Mouse (Mus musculus): ENCODE results near the gene Ldlrap1.
A peak's percentile ranks its signal among the peaks of the same experiment; 100 is the strongest.
"Not testable (repeated sequence)": the region's sequence is repeated elsewhere in the genome, so short reads cannot be mapped to it uniquely, and the experiment has no call there.

Ldlrap1 gene

DNA sequence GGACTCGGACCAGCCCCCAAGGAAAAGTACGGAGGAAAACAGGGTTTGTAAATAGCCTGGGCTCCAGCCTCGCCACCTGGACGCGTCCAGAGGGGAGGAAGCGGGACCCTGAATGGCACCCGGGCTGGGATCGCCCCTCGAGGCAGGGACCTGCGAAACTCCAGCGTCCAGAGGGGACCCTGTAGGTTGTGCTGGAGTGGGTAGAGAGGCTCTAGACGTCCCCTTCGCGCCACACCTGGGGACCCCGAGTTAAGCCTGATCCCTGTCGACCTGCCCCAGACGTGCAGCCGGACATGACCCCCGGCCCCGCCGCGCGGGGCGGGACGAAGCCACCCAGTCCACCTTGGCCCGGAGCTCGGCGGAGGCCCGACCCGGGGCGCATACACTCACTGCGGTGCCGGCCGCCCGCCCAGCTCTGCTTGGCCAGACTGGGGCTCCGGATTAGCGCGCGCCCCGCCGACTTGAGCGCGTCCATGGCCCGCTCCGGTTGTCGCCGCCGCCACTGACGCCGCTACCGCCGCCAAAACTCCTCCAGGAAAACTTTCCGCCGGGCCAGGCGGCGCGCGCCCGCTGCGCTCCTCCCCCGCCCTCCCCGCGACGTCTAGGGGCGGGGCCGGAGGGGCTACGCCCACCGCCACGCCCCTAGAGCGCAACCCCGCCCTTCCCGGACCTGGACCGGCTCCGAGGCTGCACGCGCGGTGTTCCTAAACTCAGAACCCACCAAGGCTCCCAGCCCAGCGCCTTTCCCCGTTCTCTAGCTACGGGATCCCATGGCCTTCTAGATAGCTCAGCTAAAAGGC is at the start of gene Ldlrap1:
TSS of gene Ldlrap1 (minus strand) at position 599 of the 800 bp plus-strand sequence.
- no peak for DNase-seq (ENCODE audit: extremely low read depth, low read depth, low spot score)

DNA sequence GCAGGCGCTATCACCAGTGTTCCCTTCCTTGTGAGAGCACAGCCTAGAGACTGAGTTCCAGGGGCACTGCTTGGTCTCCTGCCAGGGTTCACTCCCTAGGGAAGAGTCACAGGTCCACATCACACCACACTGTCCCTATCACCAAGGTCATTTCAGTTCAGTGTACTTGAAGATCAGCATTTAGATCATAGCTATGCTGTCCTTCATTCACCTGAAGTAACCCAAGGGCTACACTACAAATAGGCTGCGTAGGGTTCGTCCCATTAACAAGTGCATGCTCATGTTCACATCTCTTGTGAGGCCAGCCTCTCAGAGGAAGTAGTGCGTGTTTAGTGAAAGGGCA is 46.4 kb upstream of the Ldlrap1 start:
- no peak for DNase-seq (ENCODE audit: extremely low read depth, low read depth, low spot score)

DNA sequence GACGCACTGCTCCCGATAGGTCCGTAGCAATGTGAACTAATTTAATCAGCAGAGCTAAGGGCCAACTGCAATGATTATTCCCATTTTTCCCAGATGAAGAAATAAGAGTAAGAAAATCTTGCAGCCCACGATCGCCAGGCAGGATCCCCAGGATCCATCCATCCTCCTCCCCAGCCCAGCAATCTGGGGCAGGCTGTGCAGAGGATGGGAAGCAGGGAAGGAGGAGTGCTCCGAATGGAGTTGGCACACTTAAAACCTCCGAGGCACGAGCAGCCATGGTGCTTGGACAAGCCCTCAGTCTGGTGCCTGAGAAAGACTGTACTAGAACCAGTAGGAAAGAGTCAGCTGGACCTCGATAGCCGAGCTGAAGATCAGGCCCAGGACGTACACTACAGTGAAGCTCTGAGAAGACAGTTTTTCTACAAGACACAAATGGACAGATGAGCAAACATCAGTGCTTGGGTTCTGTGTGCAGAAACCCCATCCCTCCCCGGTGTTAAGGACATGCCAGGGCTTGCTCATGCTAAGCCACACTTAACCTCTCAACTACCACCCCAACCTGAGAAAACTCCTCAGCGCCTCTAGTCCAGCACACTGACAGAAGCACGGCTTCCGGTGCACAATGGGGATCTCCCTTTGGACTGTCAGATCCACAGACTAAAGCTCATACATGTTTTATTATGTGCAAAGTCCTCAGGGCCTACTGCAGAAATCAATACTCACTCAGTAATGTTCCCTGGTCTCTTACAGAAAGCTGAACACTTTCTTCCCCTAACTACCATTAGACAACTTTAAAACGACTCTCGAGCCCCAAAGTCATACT is 45.8 kb upstream of the Ldlrap1 start:
- no peak for DNase-seq (ENCODE audit: extremely low read depth, low read depth, low spot score)

DNA sequence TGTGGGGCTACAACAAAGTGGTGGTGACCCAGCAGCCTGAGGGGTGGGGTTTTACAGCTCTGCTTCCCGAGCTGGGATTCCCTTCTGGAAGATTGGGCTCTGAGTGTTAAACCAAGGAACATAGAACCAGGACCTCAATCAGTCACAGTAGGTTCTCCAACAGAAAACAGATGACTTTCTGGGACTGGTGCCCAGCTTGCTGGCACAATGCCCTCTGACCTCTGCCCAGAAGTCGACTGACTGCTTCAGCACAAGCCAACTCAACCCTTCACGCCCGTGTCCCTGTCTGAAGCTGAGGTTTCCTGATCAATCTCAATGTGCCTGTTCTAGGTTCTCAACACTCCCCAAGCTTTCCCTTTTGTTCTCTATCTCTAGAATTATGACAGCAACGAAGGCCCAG is 36.9 kb upstream of the Ldlrap1 start:
- peak; percentile 19 for DNase-seq (ENCODE audit: extremely low read depth, low read depth, low spot score)

DNA sequence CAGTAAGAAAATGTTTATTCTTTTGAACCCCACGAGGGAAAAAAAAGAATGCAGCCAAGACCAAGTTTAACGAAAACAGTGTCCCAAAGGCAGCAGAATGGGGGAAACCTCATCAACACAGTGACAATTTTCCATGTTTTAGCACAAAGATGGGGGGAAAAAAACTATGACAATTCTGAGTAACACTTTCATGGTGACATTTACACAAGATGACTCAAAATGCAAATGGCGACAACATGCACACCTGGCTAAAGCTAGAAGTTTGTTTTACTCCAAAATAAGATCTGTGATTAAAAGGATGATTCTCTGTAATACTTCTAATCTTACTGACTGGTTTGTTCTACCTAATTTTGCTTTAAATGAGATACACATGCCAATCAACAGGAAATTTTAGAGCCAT is 34.9 kb upstream of the Ldlrap1 start:
- no peak for DNase-seq (ENCODE audit: extremely low read depth, low read depth, low spot score)

DNA sequence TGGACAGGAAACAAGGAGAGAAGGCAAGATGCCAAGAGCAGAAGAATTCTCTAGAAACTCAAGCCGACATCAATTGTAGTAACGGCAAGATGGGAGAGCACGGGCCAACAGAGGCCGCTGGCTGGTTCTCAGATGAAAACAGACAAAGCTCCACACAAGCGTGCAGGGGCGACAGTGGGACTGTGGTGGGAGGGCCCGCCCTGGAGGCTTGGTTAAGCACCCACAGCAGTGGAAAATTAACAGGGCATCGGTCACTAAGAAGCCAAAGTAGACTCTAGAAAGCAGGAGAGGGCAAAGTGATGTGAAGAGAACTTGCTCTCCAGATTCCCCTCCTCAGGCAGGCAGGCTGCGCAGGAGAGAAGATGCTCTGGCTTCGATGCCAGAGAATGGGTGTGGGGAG is 34.3 kb upstream of the Ldlrap1 start:
- DNase-seq (ENCODE audit: extremely low read depth, low read depth, low spot score) = no peak

DNA sequence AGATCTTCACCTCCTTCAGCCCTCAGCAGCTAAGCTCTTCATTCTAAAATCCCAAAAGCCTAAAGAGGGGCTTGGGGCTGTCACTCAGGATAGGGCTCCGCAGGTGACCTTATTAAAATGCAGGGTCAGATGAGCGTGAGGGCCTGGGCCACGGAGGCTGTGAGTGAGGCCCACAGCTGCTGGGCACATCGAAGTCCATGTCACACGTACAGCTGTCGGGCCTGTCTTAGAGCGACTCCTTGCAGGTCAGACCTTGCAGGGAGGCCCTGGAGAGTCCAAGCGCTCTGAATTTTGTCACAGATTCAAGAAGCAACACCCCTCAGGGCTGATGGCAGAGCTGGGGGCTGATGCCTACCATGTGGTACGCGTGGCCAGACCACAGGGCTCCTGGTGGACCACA is 32.9 kb upstream of the Ldlrap1 start:
- no peak for DNase-seq (ENCODE audit: extremely low read depth, low read depth, low spot score)

DNA sequence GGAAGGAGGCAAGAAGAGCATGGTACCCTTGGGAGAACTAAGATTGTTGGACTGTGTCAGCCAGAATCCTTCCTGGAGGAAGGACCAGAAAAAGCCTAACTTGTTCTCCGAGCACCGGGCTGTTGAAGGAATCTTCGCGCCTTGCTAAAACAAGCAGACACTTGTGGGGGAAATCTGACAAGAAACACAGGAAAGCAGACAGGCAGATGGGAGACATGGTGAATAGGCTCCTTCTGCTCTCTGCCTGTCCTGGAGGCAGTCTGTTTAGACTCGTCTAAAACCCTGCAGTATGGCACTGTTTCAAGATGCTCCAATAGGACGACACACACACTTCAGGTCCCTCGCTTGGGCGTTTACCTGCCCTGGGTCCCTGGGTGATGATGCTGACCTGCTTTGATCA is 32.3 kb upstream of the Ldlrap1 start:
- DNase-seq (ENCODE audit: extremely low read depth, low read depth, low spot score) = no peak

DNA sequence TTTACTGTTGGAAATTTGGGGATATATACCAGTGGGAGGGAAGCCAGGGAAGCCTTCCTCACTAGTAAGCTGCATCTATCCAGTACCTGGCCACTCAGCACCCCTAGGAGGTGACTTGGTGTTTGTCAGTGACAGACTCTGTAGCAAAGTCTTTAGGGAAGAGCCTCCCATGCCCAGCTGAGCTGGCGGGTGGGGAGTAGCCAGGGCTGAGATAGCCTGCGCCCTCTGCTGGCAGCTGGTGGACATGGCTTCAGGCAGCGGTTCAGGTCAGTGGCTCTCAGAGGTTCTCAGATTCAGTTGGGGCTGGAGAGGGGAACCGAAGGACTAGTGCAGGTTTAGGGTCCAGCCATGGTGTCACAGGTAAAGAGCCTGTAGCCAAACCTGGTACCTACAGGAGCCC is 31.4 kb upstream of the Ldlrap1 start:
- no peak for DNase-seq (ENCODE audit: extremely low read depth, low read depth, low spot score)

DNA sequence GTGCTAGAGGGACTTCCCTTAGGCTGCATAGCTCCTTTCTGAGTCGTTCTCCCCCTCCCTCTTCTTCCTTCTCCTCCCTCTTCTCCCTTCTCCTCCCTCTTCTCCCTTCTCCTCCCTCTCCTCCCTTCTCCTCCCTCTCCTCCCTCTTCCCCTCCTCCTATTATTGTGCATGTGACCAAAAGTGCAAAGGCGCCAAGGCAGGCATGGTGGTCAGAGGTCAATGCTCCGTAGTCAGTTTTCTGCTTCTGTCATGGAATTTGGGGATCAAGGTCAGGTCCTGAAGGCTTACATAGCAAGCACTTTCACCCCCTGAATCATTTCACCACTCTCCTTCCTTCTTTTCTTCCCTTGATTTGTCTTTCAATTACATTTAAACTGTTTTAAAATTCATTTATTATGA is 31.0 kb upstream of the Ldlrap1 start:
- no peak for DNase-seq (ENCODE audit: extremely low read depth, low read depth, low spot score)

DNA sequence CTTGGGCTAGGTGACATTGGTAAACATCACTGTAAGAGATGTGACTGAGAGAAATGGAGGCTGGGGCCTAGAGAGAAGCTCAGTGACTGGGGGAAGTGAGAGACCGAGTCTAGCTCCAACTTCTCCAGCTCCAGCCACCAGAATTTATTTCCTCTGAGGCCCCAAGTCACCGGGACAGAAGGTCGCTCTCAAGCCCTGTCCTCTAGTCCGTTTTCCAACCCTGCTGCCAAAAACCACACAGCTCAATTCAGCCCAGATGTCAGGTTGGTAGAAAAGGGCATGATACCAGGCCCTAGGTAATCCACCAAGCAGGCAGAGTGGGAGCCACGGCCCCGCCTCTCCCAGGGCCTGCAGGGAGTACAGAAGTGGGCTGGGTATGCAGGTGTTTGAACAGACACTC is 29.8 kb upstream of the Ldlrap1 start:
- no peak for DNase-seq (ENCODE audit: extremely low read depth, low read depth, low spot score)

DNA sequence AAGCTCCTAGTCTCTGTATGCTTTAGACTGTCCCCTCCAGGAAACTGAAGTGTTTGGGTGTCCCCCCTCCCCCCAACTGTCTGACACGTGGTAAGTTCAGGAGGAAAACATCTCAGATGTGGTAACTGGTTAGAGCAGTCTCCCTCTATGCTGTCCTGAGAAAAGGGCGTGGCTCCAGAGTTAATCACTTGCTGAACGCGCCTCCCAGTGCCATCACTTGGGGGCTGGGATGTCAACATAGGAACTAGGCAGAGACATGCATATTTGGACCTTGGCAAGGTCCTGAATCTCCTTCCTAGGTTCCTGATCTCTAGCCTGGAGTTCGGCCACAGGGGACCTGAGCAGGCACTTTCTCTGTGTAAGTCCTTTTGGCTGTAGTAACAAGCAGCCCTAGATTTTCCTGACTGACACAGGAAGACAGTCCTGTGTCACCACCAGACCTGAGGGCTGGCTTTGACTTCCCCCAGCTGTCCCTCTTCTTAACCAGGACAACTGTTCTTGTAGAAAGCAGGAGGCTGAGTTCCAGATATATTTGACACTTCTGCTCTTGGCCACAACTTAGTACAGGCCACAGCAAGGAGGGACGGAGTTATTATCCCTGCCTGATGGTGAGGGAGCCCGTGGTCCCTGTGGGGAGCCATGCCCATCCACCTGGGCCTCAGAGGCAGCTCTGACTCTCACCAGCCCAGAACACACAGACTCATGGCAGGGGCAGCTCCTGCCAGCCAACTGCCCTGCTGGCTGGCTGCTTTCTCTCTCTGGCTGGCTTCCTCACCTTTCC is 28.9 kb upstream of the Ldlrap1 start:
- DNase-seq (ENCODE audit: extremely low read depth, low read depth, low spot score) = no peak

DNA sequence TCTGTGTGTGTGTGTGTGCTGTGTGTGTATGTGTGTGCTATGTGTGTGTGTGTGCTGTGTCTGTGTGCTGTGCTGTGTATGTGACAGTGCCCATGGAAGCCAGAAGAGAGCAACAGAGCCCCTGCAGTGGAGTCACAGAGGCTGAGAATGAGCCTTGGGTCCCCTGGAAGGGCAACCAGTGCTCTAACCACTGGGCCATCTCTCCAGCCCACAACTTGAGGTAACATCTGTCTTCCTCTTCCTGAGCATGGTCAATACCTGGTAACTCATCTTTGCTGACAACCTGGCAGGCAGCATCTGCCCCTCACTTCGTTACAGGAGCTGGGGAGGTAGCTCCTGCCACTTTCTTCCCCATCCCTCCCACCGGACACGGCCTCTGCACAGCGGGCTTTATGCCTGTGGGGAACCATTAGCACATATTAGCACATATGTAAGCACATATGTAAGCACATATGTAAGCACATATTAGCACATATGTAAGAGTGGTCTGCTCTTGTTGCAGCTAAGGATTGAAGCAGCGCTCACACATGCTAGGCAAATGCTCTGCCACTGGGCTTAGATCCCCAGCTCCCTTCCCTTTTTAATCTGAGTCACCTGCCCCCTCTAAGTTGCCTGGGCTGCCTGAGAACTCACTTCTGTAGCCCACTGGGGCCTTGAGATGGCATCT is 28.1 kb upstream of the Ldlrap1 start:
- no peak for DNase-seq (ENCODE audit: extremely low read depth, low read depth, low spot score)

DNA sequence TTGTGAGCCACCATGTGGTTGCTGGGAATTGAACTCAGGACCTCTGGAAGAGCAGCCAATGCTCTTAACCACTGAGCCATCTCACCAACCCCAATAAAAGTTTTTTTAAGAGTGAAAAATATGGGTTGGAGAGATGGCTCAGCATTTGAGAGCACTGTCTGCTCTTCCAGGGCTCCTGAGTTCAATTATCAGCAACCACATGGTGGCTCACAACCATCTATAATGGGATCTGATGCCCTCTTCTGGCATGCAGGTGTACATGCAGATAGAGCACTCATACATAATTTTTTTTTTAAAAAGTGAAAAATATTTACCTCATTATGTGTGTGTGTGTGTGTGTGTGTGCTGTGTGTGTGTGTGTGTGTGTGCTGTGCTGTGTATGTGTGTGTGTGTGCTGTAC is 27.1 kb upstream of the Ldlrap1 start:
- not testable (repeated sequence) for DNase-seq (ENCODE audit: extremely low read depth, low read depth, low spot score)

DNA sequence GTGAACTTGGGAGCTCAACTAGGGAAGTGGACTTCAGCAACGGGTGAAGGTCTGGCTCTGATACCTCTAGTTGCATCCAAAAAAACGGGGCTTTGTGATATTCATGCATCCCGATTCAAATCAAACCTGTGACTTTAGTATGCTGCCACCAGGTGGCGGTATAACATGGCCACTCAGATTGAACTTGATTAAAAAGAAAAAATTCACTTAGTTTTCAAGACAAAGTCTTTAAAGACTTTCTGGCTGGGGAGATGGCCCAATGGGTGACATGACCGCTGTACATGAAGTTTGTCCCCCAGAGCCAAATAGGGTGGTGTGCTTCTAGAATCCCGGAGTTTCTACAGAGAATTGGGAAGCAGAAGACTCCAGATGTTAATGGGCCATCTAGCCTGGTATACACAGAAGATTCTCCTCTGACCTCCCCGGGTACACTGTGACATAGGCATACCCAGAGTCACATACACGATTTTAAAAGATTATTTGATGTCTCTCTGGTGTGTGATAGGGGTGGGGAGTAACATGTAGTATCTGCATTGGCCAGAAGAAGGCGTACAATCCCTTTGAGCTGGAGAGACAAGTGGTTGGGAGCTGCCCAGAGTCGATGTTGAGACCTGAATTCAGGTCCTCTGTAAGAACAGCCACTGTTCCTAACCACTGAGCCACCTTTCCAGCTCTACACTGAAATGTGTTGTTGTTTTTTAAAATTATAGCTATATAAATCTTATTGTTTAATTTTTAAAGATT is 25.6 kb upstream of the Ldlrap1 start:
- DNase-seq (ENCODE audit: extremely low read depth, low read depth, low spot score) = no peak

DNA sequence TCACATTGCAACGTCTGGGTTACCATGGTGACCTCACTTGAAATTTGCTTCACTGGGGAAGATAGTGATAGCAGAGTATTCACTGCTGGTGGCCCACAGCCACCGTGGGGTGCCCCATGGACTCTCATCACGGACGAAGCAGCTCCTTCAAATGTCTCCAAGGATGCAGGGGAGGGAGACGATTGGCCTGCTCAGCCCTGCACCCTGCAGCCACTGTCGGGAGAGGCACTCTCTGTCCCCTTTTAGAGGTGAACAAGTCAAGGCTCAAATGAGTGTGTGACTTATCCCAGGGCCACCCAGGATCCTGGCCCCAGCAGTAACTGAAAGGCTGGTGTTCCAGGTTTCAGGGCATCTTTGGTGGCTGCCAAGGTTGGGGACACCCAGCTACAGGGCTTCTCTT is 23.9 kb upstream of the Ldlrap1 start:
- DNase-seq (ENCODE audit: extremely low read depth, low read depth, low spot score) = no peak

DNA sequence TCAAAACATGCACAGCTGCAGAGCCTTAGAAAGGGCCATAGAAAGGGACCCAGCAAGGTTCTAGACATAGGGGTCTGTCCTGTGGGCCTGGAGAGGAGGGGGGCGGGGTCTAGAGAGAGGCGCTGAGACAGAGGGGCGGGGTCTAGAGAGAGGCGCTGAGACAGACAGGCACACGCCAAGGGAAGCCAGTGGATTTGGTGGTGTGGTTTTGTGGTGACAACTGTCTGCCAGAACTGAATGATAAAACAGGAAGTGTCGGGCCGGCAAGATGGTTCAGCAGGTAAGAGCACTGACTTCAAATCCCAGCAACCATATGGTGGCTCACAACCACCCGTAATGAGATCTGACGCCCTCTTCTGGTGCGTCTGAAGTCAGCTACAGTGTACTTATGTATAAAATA is 19.1 kb upstream of the Ldlrap1 start:
- no peak for DNase-seq (ENCODE audit: extremely low read depth, low read depth, low spot score)

DNA sequence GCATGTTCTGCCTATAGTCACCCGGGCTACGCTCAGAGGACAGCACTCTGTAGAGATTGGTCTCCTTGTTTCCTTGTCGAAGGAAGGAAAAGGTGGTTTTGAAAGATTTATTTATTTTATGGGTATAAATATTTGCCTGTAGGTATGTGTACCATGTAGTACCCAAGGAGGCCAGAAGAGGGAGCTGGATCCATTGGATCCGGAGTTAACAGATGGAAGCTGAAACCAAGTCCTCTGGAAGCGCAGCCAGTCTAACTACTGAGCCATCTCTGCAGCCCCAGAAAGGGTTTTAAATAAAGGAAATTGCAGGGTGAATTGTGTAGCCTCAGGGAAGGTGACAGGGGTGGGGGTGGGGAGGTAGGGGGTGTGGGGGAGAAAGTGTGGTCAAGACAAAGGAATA is 16.9 kb upstream of the Ldlrap1 start:
- no peak for DNase-seq (ENCODE audit: extremely low read depth, low read depth, low spot score)

DNA sequence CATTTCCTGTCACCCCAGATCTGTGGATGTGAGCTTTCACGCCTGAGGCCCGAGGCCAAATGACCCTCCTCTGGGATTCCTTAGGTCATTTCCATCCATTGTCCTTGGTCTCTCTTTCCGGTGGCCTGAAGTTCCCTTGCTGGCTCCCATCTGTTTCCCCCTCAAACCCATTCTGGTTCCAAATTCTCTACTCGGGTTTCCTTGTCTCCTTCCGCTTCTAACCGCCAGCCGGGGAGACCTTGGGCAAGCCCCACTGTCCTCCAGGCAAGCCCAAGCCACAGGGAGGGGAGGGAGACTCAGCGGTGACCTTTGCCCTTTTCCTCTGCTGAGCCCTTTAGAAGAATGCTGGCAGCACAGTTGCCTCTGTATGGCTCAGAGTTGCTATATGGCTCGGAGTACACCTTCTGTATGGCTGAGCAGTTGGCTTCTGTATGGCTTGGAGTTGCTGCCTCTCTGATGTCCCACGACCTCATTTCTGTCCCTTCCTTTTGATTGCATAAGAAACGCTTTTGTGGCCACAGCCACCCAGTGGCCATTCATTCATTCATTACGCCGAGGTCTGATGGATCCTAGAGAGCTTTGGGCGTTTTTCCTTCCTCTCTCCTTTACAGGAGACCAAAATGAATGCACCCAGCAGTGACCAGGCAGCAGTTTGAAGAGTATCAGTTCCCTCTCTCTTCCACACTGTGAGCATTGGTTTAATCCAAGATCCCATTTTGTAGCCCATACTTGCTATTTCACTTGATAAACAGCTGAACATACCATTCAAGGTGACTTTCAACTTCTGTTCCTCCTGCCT is 11.5 kb upstream of the Ldlrap1 start:
- no peak for DNase-seq (ENCODE audit: extremely low read depth, low read depth, low spot score)

DNA sequence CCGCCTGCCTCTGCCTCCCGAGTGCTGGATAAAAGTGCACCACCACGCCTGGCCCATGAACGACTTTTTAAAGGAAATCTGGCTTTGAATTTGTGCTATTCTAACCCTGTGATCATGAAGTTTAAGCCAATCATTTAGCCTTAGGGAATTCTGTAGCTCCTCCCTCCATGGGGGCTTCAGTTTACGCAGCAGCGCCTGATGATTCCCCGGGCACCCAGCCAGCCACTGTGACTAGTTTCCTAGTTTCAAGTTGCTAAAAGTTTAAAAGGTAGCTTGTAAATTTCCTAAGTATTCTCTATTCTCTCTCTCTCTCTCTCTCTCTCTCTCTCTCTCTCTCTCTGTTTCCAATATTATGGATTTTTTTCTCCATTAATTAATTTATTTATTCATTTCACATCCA is 8.4 kb upstream of the Ldlrap1 start:
- DNase-seq (ENCODE audit: extremely low read depth, low read depth, low spot score) = no peak

All from fat pad, adult 2 months (tissue).